Mouse (Mus musculus) MEL (cell line): ENCODE data around the gene Copz2. TPM values are rescaled to one million over a fixed set of nuclear protein-coding genes. Genes with fewer than 3 reads are reported as not detected.
"Not testable (repeated sequence)": the region's sequence is repeated elsewhere in the genome, so short reads cannot be mapped to it uniquely, and the experiment has no call there.

Experiments used
- DNase-seq: peaks from one replicate; pipeline ENCODE4 v3.0.0; 2011; ENCODE audit warnings: low read depth, low spot score
- H3K27ac ChIP-seq: 2 replicates; pipeline ENCODE4 v1.5.1; 2012; ENCODE audit warnings: low read depth, mild to moderate bottlenecking, control low read depth, low read length, moderate library complexity; ENCODE audit not compliant: control insufficient read depth
- H3K27me3 ChIP-seq, 2 experiments: fragments of 150-350 bp in 1 of 2; sonication (generic) in 1 of 2; 2 replicates each; pipeline ENCODE4 v1.6.1; 2012; ENCODE audit warnings: low read length in 2 of 2, mild to moderate bottlenecking in 2 of 2, improper control_type of control experiment in 1 of 2, moderate library complexity in 1 of 2; ENCODE audit not compliant: insufficient read depth in 2 of 2, control insufficient read depth in 1 of 2
- H3K36me3 ChIP-seq, 2 experiments: 2 replicates each; pipeline ENCODE4 v1.6.1; 2012 to 2014; ENCODE audit warnings: low read length in 2 of 2, improper control_type of control experiment in 1 of 2, inconsistent platforms in 1 of 2, mild to moderate bottlenecking in 1 of 2; ENCODE audit not compliant: insufficient read depth in 2 of 2, control insufficient read depth in 1 of 2
- H3K4me1 ChIP-seq, 2 experiments: fragments of 150-350 bp in 1 of 2; sonication (generic) in 1 of 2; 2 replicates each; pipeline ENCODE4 v1.6.1; 2012; ENCODE audit warnings: low read length in 2 of 2, improper control_type of control experiment in 1 of 2, mild to moderate bottlenecking in 1 of 2; ENCODE audit not compliant: insufficient read depth in 2 of 2, control insufficient read depth in 1 of 2
- H3K4me3 ChIP-seq, 2 experiments: fragments of 150-350 bp in 1 of 2; sonication (generic) in 1 of 2; 2 replicates each; pipeline ENCODE4 v1.5.1; 2012; ENCODE audit warnings: low read depth in 2 of 2, low read length in 2 of 2, mild to moderate bottlenecking in 2 of 2, moderate library complexity in 2 of 2, control low read depth in 1 of 2, improper control_type of control experiment in 1 of 2; ENCODE audit not compliant: control insufficient read depth in 1 of 2, insufficient read depth in 1 of 2
- H3K79me2 ChIP-seq: 2 replicates; pipeline ENCODE4 v1.6.1; 2012; ENCODE audit warnings: mild to moderate bottlenecking, low read length, moderate library complexity; ENCODE audit not compliant: control insufficient read depth, poor library complexity, insufficient read depth
- H3K9ac ChIP-seq: 2 replicates; pipeline ENCODE4 v1.6.1; 2012; ENCODE audit warnings: low read depth, mild to moderate bottlenecking, control low read depth, low read length, moderate library complexity; ENCODE audit not compliant: control insufficient read depth, poor library complexity, severe bottlenecking
- H3K9me3 ChIP-seq: fragments of 150-350 bp; sonication (generic); replicated peaks from 2 replicates; pipeline ENCODE4 v1.6.1; 2012; ENCODE audit warnings: mild to moderate bottlenecking, low read length, improper control_type of control experiment, moderate library complexity; ENCODE audit not compliant: insufficient read depth
- CHD1 ChIP-seq: IDR thresholded peaks from 2 replicates; pipeline ENCODE4 v1.6.1; 2012; ENCODE audit warnings: low read depth, mild to moderate bottlenecking, inconsistent platforms, low read length, improper control_type of control experiment
- CTCF ChIP-seq, 3 experiments: IDR thresholded peaks in 2 of 3; conservative IDR thresholded peaks in 1 of 3; 2 replicates each; pipeline ENCODE4 v1.5.1; 2011 to 2012; ENCODE audit warnings: low read length in 3 of 3, low read depth in 2 of 3, mild to moderate bottlenecking in 2 of 3, improper control_type of control experiment in 1 of 3, inconsistent platforms in 1 of 3, mixed read lengths in 1 of 3, moderate library complexity in 1 of 3; ENCODE audit not compliant: control insufficient read depth in 1 of 3, insufficient read depth in 1 of 3, poor library complexity in 1 of 3, severe bottlenecking in 1 of 3
- GATA1 ChIP-seq: IDR thresholded peaks from 2 replicates; pipeline ENCODE4 v1.6.1; 2011; ENCODE audit warnings: low read depth, low read length, improper control_type of control experiment
- JUND ChIP-seq: IDR thresholded peaks from 2 replicates; pipeline ENCODE4 v1.6.1; 2011; ENCODE audit warnings: low read depth, mild to moderate bottlenecking, improper control_type of control experiment, low read length
- MAZ ChIP-seq: IDR thresholded peaks from 2 replicates; pipeline ENCODE4 v1.6.1; 2012; ENCODE audit warnings: low read depth, mild to moderate bottlenecking, inconsistent platforms, low read length, improper control_type of control experiment
- MXI1 ChIP-seq: IDR thresholded peaks from 2 replicates; pipeline ENCODE4 v1.6.1; 2011; ENCODE audit warnings: mild to moderate bottlenecking, low read depth, low read length, improper control_type of control experiment
- MYC ChIP-seq: IDR thresholded peaks from 2 replicates; pipeline ENCODE4 v1.6.1; 2011; ENCODE audit warnings: low read depth, mild to moderate bottlenecking, low read length, improper control_type of control experiment, moderate library complexity
- NELFE ChIP-seq: IDR thresholded peaks from 2 replicates; pipeline ENCODE4 v1.6.1; 2011; ENCODE audit warnings: low read depth, low read length, improper control_type of control experiment
- RCOR1 ChIP-seq: IDR thresholded peaks from 2 replicates; pipeline ENCODE4 v1.6.1; 2012; ENCODE audit warnings: low read depth, mild to moderate bottlenecking, inconsistent platforms, low read length, improper control_type of control experiment
- TAL1 ChIP-seq: IDR thresholded peaks from 2 replicates; pipeline ENCODE4 v1.6.1; 2012; ENCODE audit warnings: mild to moderate bottlenecking, inconsistent platforms, low read length, moderate library complexity, mixed read lengths
- TBP ChIP-seq: IDR thresholded peaks from 2 replicates; pipeline ENCODE4 v1.8.0; 2011; ENCODE audit warnings: low read depth, low read length, improper control_type of control experiment
- UBTF ChIP-seq: IDR thresholded peaks from 2 replicates; pipeline ENCODE4 v1.6.1; 2012; ENCODE audit warnings: low read depth, mild to moderate bottlenecking, inconsistent platforms, low read length, improper control_type of control experiment, moderate library complexity, borderline replicate concordance; ENCODE audit not compliant: insufficient read depth
- ZKSCAN1 ChIP-seq: IDR thresholded peaks from 2 replicates; pipeline ENCODE4 v1.6.1; 2012; ENCODE audit warnings: low read depth, mild to moderate bottlenecking, inconsistent platforms, low read length, improper control_type of control experiment, moderate library complexity
- ZMIZ1 ChIP-seq: IDR thresholded peaks from 2 replicates; pipeline ENCODE4 v1.6.1; 2012; ENCODE audit warnings: low read depth, mild to moderate bottlenecking, inconsistent platforms, low read length, improper control_type of control experiment, moderate library complexity
- ZNF384 ChIP-seq: IDR thresholded peaks from 2 replicates; pipeline ENCODE4 v1.6.1; 2012; ENCODE audit warnings: low read depth, mild to moderate bottlenecking, inconsistent platforms, low read length, improper control_type of control experiment
- polyA plus RNA-seq, 2 experiments: library from polyadenylated mRNA; stranded (reverse) in 1 of 2; unstranded in 1 of 2; fragments of >175 nt in 1 of 2; fragments of >200 nt in 1 of 2; gene quantifications; 2 replicates each; pipeline versions ENCODE4 v1.2.1 to v1.2.4; 2012; ENCODE audit warnings: low replicate concordance in 2 of 2, low read depth in 1 of 2; ENCODE audit not compliant: insufficient read length in 2 of 2, insufficient read depth in 1 of 2, missing spikeins in 1 of 2
- total RNA-seq: library from RNA; depleted of rRNA; stranded (reverse); fragments of 300-350 nt; gene quantifications from 2 replicates; pipeline ENCODE4 v1.2.3, GENCODE M21; 2012

The Copz2 gene
- total and polyA plus RNA-seq, 3 experiments, result 2.1 to 6.3 TPM; not detected in 1

DNA sequence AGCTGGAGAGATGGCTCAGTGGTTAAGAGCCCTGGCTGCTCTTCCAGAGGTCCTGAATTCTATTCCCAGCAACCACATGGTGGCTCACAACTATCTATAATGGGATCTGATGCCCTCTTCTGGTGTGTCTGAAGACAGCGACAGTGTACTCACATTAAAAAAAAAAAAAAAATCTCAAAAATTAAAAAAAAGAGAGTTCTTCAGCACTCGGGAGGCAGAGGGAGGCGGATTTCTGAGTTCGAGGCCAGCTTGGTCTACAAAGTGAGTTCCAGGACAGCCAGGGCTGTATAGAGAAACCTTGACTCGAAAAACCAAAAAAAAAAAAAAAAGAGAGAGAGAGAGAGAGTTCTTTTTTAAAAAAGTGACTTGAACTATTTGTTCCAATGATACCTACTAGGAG lies 525 bp upstream of the Copz2 start:
- H3K4me1 ChIP-seq, H3K36me3 ChIP-seq, H3K27ac ChIP-seq, H3K79me2 ChIP-seq, H3K9ac ChIP-seq, H3K27me3 ChIP-seq, H3K9me3 ChIP-seq, DNase-seq: not testable (repeated sequence)
- H3K4me3 ChIP-seq, result peak overlapping the region; percentile 56; a peak in 3 of 4 replicates
- peak; percentile 69 for TF ChIP-seq ZNF384

DNA sequence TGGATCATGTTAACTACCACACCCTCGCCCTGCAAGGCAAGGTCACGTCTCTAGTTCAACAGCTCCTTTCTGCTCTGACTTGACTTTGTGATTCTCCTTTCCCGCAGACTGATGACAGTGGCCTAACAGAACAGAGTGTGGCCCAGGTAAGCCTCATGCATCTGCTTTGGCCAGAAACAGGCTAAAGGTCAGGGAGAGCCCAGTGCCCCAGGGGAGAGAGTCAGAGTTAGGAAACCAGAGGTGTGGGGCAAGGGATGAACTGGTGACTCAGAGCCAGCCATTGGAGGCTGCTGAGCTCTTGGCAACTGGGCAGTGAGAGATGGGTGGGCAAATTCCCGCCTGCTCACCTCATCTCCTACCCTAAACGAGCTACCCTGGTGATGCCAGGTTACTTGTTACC lies 7.8 kb downstream of the Copz2 start:
- Histone ChIP-seq H3K9me3 (no peaks in the 10 kb centered on the region), H3K4me1 (peaks cover 0 to 5% of the 10 kb centered on the region in 2 experiments; a peak in 1 of 4 replicates), H3K36me3 (no peaks in the 10 kb centered on the region), H3K9ac (no peak overlapping the region), H3K27me3 (peaks cover 3 to 4% of the 10 kb centered on the region in 2 experiments; a peak in 3 of 4 replicates), H3K27ac (no peak overlapping the region), H3K4me3 (no peak overlapping the region), H3K79me2 (no peaks in the 10 kb centered on the region)
- no peak for TF ChIP-seq TAL1
- no peak for TF ChIP-seq GATA1
- TF ChIP-seq ZNF384, result no peak
- TF ChIP-seq RCOR1, result no peak
- no peak for TF ChIP-seq CTCF (IDR thresholded peaks at IDR 0.05 in 2 of 3, conservative IDR thresholded peaks at IDR 0.05 in 1 of 3; ENCODE audit: control insufficient read depth in 1 of 3, insufficient read depth in 1 of 3, low read depth in 2 of 3, low read length in 3 of 3, poor library complexity in 1 of 3, severe bottlenecking in 1 of 3)
- no peak for TF ChIP-seq UBTF
- TF ChIP-seq ZKSCAN1, result no peak
- TF ChIP-seq MXI1, result no peak
- TF ChIP-seq NELFE, result no peak
- TF ChIP-seq TBP, result no peak
- no peak for TF ChIP-seq MYC
- no peak for TF ChIP-seq CHD1
- no peak for TF ChIP-seq MAZ
- no peak for DNase-seq

- Histone ChIP-seq H3K9me3 (no peaks in the 10 kb centered on the region), H3K27ac (no peak overlapping the region), H3K36me3 (no peaks in the 10 kb centered on the region), H3K79me2 (no peaks in the 10 kb centered on the region), H3K4me3 (peak overlapping the region; percentile 30 to 31; a peak in 2 of 4 replicates), H3K9ac (no peak overlapping the region), H3K27me3 (peaks cover 3 to 4% of the 10 kb centered on the region in 2 experiments; a peak in 3 of 4 replicates), H3K4me1 (peaks cover 0 to 10% of the 10 kb centered on the region in 2 experiments; a peak in 1 of 4 replicates)
- DNase-seq, result no peak
- TF ChIP-seq MXI1 (no peak), JUND (no peak), ZNF384 (no peak), ZMIZ1 (no peak)
These were observed 10.0 kb downstream of the Copz2 start for GRCm38 (mm10) chr11:96859635-96860034.
